ENCODE assay signal across 16 mouse cellular contexts in genomic region chr3:38573594-38573993, GRCm38 (mm10).
"Had no signal": no experiment of that assay in that cellular context is flagged by ENCODE, and none has a peak within 500 bp of the region (broad histone marks: within the 10 kb centered on the region; RNA-seq: fewer than 3 reads in every experiment).

No protein-coding gene starts in this region.

- H3K9me3 ChIP-seq: liver, embryonic 15.5 days; megakaryocyte, embryonic 14.5 days; midbrain, embryonic 10.5 days; midbrain, embryonic 12.5 days; neural tube, embryonic 12.5 days; stomach, embryonic 15.5 days had no signal

- H3K4me1 ChIP-seq: liver, embryonic 15.5 days; megakaryocyte, embryonic 14.5 days; stomach, embryonic 15.5 days had no signal

- DNase-seq: lung, adult 18-20 months; lung, embryonic 14.5 days; lung, postnatal 10 days; lung, postnatal 4 days; midbrain, embryonic 14.5 days; right cerebral cortex, postnatal 14 days; thymus, adult 2 months; thymus, postnatal 25 days; thymus, postnatal 4 days had no signal

- H3K27me3 ChIP-seq: liver, embryonic 15.5 days; megakaryocyte, embryonic 14.5 days; midbrain, embryonic 12.5 days; neural tube, embryonic 12.5 days; stomach, embryonic 15.5 days had no signal

- H3K9ac ChIP-seq: liver, embryonic 15.5 days; lung, embryonic 14.5 days; midbrain, embryonic 12.5 days; neural tube, embryonic 12.5 days; stomach, embryonic 15.5 days had no signal

- H3K4me3 ChIP-seq: liver, embryonic 15.5 days; megakaryocyte, embryonic 14.5 days; midbrain, embryonic 10.5 days; midbrain, embryonic 12.5 days; neural tube, embryonic 12.5 days; stomach, embryonic 15.5 days had no signal

- H3K36me3 ChIP-seq: liver, embryonic 15.5 days; midbrain, embryonic 10.5 days; midbrain, embryonic 12.5 days; neural tube, embryonic 12.5 days; stomach, embryonic 15.5 days had no signal

- H3K27ac ChIP-seq: liver, embryonic 15.5 days; midbrain, embryonic 10.5 days; midbrain, embryonic 12.5 days; neural tube, embryonic 12.5 days; stomach, embryonic 15.5 days; stomach, postnatal 0 days had no signal

- H3K4me2 ChIP-seq: liver, embryonic 15.5 days; lung, embryonic 14.5 days; midbrain, embryonic 12.5 days; neural tube, embryonic 12.5 days; stomach, embryonic 15.5 days had no signal
